In the genomic region with DNA sequence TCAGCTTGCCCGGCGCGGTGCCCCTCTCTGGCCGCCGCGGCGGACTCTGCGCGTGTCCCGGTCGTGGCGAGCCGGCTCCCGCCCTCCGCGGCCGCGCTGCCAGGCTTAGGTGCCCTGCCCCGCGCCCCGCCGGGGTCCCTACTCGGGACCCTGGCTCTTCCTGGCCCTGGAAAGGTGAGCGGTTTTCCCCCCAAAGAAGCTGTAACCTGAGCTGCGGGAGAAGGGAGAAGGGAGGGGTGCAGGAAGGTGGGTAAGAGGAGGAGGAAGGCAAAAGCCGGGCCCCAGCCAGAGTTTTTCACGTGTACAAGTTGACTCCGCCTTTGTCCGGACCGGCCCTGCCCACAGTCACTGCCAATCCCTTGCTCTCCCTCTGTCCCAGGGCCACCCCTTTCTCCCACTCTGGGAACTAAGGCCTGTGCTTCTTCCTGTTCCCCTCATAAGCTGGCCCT, we compare ENCODE assay signal across 8 mouse cellular contexts. TPM values are rescaled to one million over a fixed set of nuclear protein-coding genes. Genes with fewer than 3 reads are reported as not detected.
DNase-seq lines count a peak whose midpoint lies in the region; ATAC-seq and TF ChIP-seq lines count a peak whose summit lies in the region.

Gene Cdk18, minus strand, starts transcription at position 269 of the 449 bp plus-strand sequence.

- peak within 1 kb of the TSS; percentile 59 for H3K9ac ChIP-seq in midbrain, embryonic 15.5 days

- 2% methylated on average over 30 of the region's 30 CpGs for WGBS in thymus, adult 2 months
- under 1% methylated on average over 30 of the region's 30 CpGs for WGBS in midbrain, embryonic 15.5 days

- peaks cover 6% of the 10 kb centered on the region; the same call in 1 of the 2 replicates for H3K27me3 ChIP-seq in thymus, adult 2 months (ENCODE audit: control insufficient read depth, insufficient read depth, low read length)
- 0 out of 2 replicates have a peak, but pooled peaks cover 6% of the 10 kb centered on the region for H3K27me3 ChIP-seq in midbrain, embryonic 15.5 days (replicated peaks)

- peak within 1 kb of the TSS; percentile 93 for H3K4me2 ChIP-seq in midbrain, embryonic 15.5 days

- H3K4me1 ChIP-seq in thymus, adult 2 months (replicated peaks; ENCODE audit: control insufficient read depth, insufficient read depth, low read length): peaks cover 2% of the 10 kb centered on the region; the same call in 1 of the 2 replicates
- H3K4me1 ChIP-seq in midbrain, embryonic 15.5 days: peaks cover 29% of the 10 kb centered on the region

- 0 out of 2 replicates have a peak, but pooled peaks have one; percentile 13 for ATAC-seq in midbrain, embryonic 15.5 days (replicated peaks)
- no peak for ATAC-seq in activated CD4-positive, CD25-positive, alpha-beta regulatory T cell, adult 4 months

- H3K9me3 ChIP-seq in midbrain, embryonic 15.5 days: no peaks in the 10 kb centered on the region

- no peak within 1 kb of the TSS for H3K27ac ChIP-seq in thymus, adult 2 months (ENCODE audit: control insufficient read depth, insufficient read depth, low read length)
- no peak within 1 kb of the TSS for H3K27ac ChIP-seq in midbrain, embryonic 15.5 days

- peak within 1 kb of the TSS; percentile 30 for H3K4me3 ChIP-seq in thymus, adult 2 months (ENCODE audit: control insufficient read depth, insufficient read depth, low read length)
- H3K4me3 ChIP-seq in midbrain, embryonic 15.5 days: peak within 1 kb of the TSS; percentile 46

- no peak for TF ChIP-seq POLR2A in thymus, adult 2 months (IDR thresholded peaks at IDR 0.05; ENCODE audit: control insufficient read depth, extremely low read depth, insufficient read depth, low read length, poor library complexity)

- no peak for TF ChIP-seq CTCF in thymus, adult 2 months (IDR thresholded peaks at IDR 0.05; ENCODE audit: borderline replicate concordance, control insufficient read depth, extremely low read depth, insufficient read depth, low read length, poor library complexity)

- H3K36me3 ChIP-seq in thymus, adult 2 months (ENCODE audit: control insufficient read depth, insufficient read depth, low read length): no peaks in the 10 kb centered on the region
- no peaks in the 10 kb centered on the region for H3K36me3 ChIP-seq in midbrain, embryonic 15.5 days (replicated peaks)

- no peak for DNase-seq in thymus, adult 2 months
- no peak for DNase-seq in thymus, adult 18-20 months
- peak; percentile 83 for DNase-seq in embryo, embryonic 10.5 days (ENCODE audit: low spot score)
- peak; percentile 74 for DNase-seq in heart, adult 8-10 months (ENCODE audit: low spot score)
- DNase-seq in kidney, adult 8-10 months: peak; percentile 91 to 92
- DNase-seq in liver: peak; percentile 67

RNA-seq across cellular contexts. Expression of gene Cdk18, which starts in this region (rescaled TPM):
- 7.6 and 8.6 TPM in 2 replicates for polyA plus RNA-seq in thymus, adult 2 months (2012; rRNA removed)
- 10 to 100 TPM; 16.9 to 21.5 (median 18.3) TPM for total RNA-seq in heart, adult 8-10 months (2022)
- polyA plus RNA-seq in midbrain, embryonic 15.5 days (2015; fragmentation: Nextera tagmentation; extraction: Ambion mirVana): 1.1 and 1.5 TPM in 2 replicates
- polyA plus RNA-seq in activated CD4-positive, CD25-positive, alpha-beta regulatory T cell, adult 4 months (2017; shearing (Covaris generic)): not detected

Comparison
In these comparisons a context has a peak if more than half of its experiments do, and no peak if none do; other contexts are left out.
1. DNase-seq: peak in embryo, embryonic 10.5 days (single experiment), heart, adult 8-10 months (single experiment), kidney, adult 8-10 months (2 of 2) and liver (single experiment); none in thymus, adult 2 months (single experiment) and thymus, adult 18-20 months (0 of 2).